Mouse (Mus musculus) spleen, adult 2 months (tissue): ENCODE data around the gene Nxn. TPM values are rescaled to one million over a fixed set of nuclear protein-coding genes. Genes with fewer than 3 reads are reported as not detected.

Experiments
- DNase-seq, 2 experiments: peaks; one replicate each; pipeline versions ENCODE4 v3.0.0 to v3.0.0-alpha.2; 2012 to 2021; ENCODE audit warnings: low spot score in 2 of 2, low read depth in 1 of 2
- H3K27ac ChIP-seq: fragments of 200-500 bp; 2 replicates; pipeline ENCODE4 v1.5.1; 2012; ENCODE audit warnings: low read length, inconsistent platforms; ENCODE audit not compliant: insufficient read depth
- H3K27me3 ChIP-seq: fragments of 200-500 bp; 2 replicates; pipeline ENCODE4 v1.6.1; 2012; ENCODE audit warnings: mild to moderate bottlenecking, moderate library complexity, low read length, inconsistent platforms; ENCODE audit not compliant: control insufficient read depth, insufficient read depth
- H3K36me3 ChIP-seq: fragments of 200-500 bp; 2 replicates; pipeline ENCODE4 v1.6.1; 2012; ENCODE audit warnings: mild to moderate bottlenecking, low read length, inconsistent platforms; ENCODE audit not compliant: control insufficient read depth, insufficient read depth
- H3K4me1 ChIP-seq: fragments of 200-500 bp; 2 replicates; pipeline ENCODE4 v1.6.1; 2011; ENCODE audit warnings: inconsistent platforms; ENCODE audit not compliant: control insufficient read depth, insufficient read depth, insufficient read length
- H3K4me3 ChIP-seq: fragments of 200-500 bp; 2 replicates; pipeline ENCODE4 v1.5.1; 2011; ENCODE audit warnings: mild to moderate bottlenecking, inconsistent platforms; ENCODE audit not compliant: insufficient read depth, insufficient read length; ENCODE audit errors: extremely low read depth
- CTCF ChIP-seq: fragments of 200-500 bp; IDR thresholded peaks from 2 replicates; pipeline ENCODE4 v1.5.1; 2011; ENCODE audit warnings: mild to moderate bottlenecking, inconsistent platforms; ENCODE audit not compliant: insufficient read depth, insufficient read length, insufficient replicate concordance; ENCODE audit errors: extremely low read depth
- POLR2A ChIP-seq: fragments of 200-500 bp; IDR thresholded peaks from 2 replicates; pipeline ENCODE4 v1.6.1; 2011; ENCODE audit warnings: low read depth, low read length, inconsistent platforms
- WGBS: fragments of 180-500 bp; shearing (Covaris S2); methylation state at CpG from one replicate; pipeline ENCODE4 v1.1.7; 2018; 5-methylcytosine and 5-hydroxymethylcytosine counted together
- polyA plus RNA-seq: library from polyadenylated mRNA; depleted of rRNA; stranded (reverse); fragments of >200 nt; gene quantifications from 2 replicates; pipeline ENCODE4 v1.2.3, GENCODE M21; 2012

The Nxn gene
- polyA plus RNA-seq, 1 experiment = 6.9 TPM

GRCm38 (mm10) chr11:76429556-76429955 lies 30.6 kb upstream of the Nxn start:
- TF ChIP-seq POLR2A (no peak), CTCF (no peak)
- no peak for DNase-seq
- no peak overlapping the region for H3K4me3 ChIP-seq
- H3K27me3 ChIP-seq = no peaks in the 10 kb centered on the region
- WGBS = 82% methylated on average over 7 of the region's 7 CpGs
- H3K36me3 ChIP-seq = no peaks in the 10 kb centered on the region
- no peak overlapping the region for H3K27ac ChIP-seq
- no peaks in the 10 kb centered on the region for H3K4me1 ChIP-seq

- Histone ChIP-seq H3K4me1 (no peaks in the 10 kb centered on the region), H3K27ac (no peak overlapping the region), H3K36me3 (no peaks in the 10 kb centered on the region), H3K27me3 (no peaks in the 10 kb centered on the region), H3K4me3 (no peak overlapping the region)
- TF ChIP-seq CTCF (no peak), POLR2A (no peak)
- no peak for DNase-seq
- WGBS = 62% methylated on average over 4 of the region's 4 CpGs
These were observed 30.1 kb upstream of the Nxn start for GRCm38 (mm10) chr11:76429046-76429445.

- Histone ChIP-seq H3K4me1 (no peaks in the 10 kb centered on the region), H3K27ac (no peak overlapping the region), H3K27me3 (no peaks in the 10 kb centered on the region), H3K36me3 (peaks cover under 1% of the 10 kb centered on the region; the same call in 1 of the 2 replicates), H3K4me3 (no peak overlapping the region)
- WGBS = 76% methylated on average over 3 of the region's 3 CpGs
- no peak for TF ChIP-seq POLR2A
- no peak for DNase-seq
These were observed 28.8 kb upstream of the Nxn start for GRCm38 (mm10) chr11:76427781-76428180.

GRCm38 (mm10) chr11:76425749-76426148 lies 26.8 kb upstream of the Nxn start:
- 89% methylated on average over 6 of the region's 6 CpGs for WGBS
- TF ChIP-seq CTCF = no peak
- no peak for TF ChIP-seq POLR2A
- H3K27ac ChIP-seq = no peak overlapping the region
- DNase-seq = no peak
- H3K4me3 ChIP-seq = no peak overlapping the region
- no peaks in the 10 kb centered on the region for H3K27me3 ChIP-seq
- H3K36me3 ChIP-seq = peaks cover 7% of the 10 kb centered on the region; the same call in 1 of the 2 replicates
- no peaks in the 10 kb centered on the region for H3K4me1 ChIP-seq

DNA sequence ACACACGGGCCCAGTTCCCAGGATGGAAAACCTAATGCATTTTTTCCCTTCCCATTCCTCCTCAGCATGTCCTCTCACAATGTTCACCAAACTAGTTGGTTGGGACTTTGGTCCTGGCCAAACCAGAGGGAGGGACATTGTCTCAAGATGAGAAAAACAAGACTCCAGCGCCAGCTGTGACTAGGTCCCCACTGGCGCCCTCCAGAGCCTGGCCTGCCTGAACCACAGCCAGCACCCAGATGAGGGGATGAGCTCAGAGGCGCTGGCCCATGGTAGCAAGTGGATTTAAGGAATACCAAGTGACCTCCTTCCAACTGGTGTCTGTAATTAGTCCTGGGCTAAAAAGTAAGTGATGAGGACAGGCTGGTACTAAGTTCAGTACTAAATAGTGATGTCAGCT lies 22.0 kb upstream of the Nxn start:
- 83% methylated on average over 4 of the region's 4 CpGs for WGBS
- H3K4me3 ChIP-seq = no peak overlapping the region
- H3K27me3 ChIP-seq = no peaks in the 10 kb centered on the region
- H3K27ac ChIP-seq = no peak overlapping the region
- TF ChIP-seq POLR2A (no peak), CTCF (no peak)
- peaks cover 28% of the 10 kb centered on the region for H3K36me3 ChIP-seq
- no peaks in the 10 kb centered on the region for H3K4me1 ChIP-seq
- no peak for DNase-seq

GRCm38 (mm10) chr11:76419179-76419578 lies 20.2 kb upstream of the Nxn start:
- Histone ChIP-seq H3K36me3 (peaks cover 38% of the 10 kb centered on the region), H3K27ac (no peak overlapping the region), H3K27me3 (no peaks in the 10 kb centered on the region), H3K4me3 (no peak overlapping the region), H3K4me1 (no peaks in the 10 kb centered on the region)
- 80% methylated on average over 4 of the region's 4 CpGs for WGBS
- peak in 1 of 2 experiments; percentile 34 for DNase-seq
- TF ChIP-seq CTCF (no peak), POLR2A (no peak)

DNA sequence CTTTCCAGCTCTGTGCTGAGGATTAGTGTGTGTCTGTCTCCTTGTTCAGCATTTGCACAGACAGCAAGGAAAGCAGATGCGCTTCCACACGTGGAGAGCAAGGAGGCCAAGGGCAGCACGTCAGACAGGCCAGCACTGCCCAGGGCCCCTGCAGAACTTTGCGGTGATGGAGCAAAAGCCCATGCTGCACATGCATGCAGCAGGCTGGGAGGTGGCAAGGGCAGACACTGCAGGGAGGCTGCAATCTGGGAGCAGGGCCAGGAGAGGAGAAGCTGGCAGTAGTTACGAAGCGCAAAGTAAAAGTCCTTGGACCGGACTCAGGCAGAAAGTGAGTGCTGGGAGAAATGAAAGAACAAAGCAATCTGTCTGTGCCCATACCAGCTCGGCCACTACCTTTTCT lies 19.5 kb upstream of the Nxn start:
- H3K36me3 ChIP-seq = peaks cover 42% of the 10 kb centered on the region
- DNase-seq = no peak
- 89% methylated on average over 8 of the region's 8 CpGs for WGBS

More for the DNA sequence above, 19.5 kb upstream of the Nxn start:
- Histone ChIP-seq H3K27me3 (no peaks in the 10 kb centered on the region), H3K27ac (no peak overlapping the region), H3K4me1 (no peaks in the 10 kb centered on the region), H3K4me3 (no peak overlapping the region)
- TF ChIP-seq CTCF (no peak), POLR2A (no peak)
